In the genomic region with DNA sequence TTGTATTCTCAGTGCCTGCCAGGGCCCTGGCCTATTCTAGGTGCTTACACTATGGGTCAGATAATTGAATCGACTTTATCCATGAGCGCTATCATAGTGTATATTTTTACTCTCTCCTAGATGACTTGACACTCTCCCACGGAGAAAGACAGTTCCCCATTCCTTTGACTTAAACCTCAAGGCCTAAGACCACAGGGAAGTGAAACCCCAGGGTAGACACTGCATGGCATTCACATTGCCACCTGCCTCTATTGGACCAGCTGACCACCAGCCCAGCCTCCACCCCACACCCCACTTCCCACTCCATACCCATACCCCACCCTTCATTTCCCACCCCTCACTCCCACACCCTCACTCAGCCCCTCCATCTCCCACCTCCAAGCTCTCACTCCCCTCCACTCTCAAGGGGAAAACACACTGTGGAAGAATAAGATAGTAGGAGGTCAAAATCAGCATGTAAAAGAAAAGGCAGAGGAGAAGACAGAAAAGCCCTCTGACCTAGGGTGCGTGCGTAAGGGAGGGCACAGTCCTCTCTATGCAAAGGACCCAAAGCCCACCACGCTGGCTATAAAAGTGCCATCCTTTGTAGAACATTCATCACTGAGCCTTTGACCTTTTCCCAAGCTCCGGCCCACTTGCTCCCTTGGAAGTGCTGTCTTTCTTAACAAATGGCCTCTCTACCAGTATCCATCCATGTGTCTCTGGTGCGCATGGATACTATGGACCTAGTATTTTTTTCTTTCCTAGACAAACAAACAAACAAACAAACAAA, we compare ENCODE assay signal across 18 mouse cellular contexts.
DNase-seq lines count a peak whose midpoint lies in the region; ATAC-seq and TF ChIP-seq lines count a peak whose summit lies in the region.
"Had no signal": no experiment of that assay in that cellular context is flagged by ENCODE, and none has a peak within 500 bp of the region (broad histone marks: within the 10 kb centered on the region; RNA-seq: fewer than 3 reads in every experiment).

No protein-coding gene starts in this region.

- H3K27me3 ChIP-seq in liver, adult 2 months (ENCODE audit: control insufficient read depth, insufficient read depth, low read length), result no peaks in the 10 kb centered on the region
- no peaks in the 10 kb centered on the region for H3K27me3 ChIP-seq in liver, postnatal 0 days (ENCODE audit: insufficient read depth, low read length)
- H3K27me3 ChIP-seq in neural tube, embryonic 12.5 days (replicated peaks), result no peaks in the 10 kb centered on the region
- H3K27me3 ChIP-seq: forebrain, embryonic 12.5 days; heart, embryonic 13.5 days; intestine, embryonic 15.5 days; kidney, embryonic 15.5 days; liver, embryonic 15.5 days; midbrain, embryonic 12.5 days had no signal

- no peak for TF ChIP-seq POLR2A in liver, adult 2 months (IDR thresholded peaks at IDR 0.05; ENCODE audit: extremely low read depth, insufficient read depth, low read length)

- H3K79me2 ChIP-seq in liver, adult 2 months (ENCODE audit: control insufficient read depth, insufficient read depth, low read length), result no peaks in the 10 kb centered on the region

- H3K27ac ChIP-seq in liver, adult 2 months (replicated peaks; ENCODE audit: insufficient read depth, low read depth, low read length), result no peak overlapping the region
- H3K27ac ChIP-seq in liver, postnatal 0 days (ENCODE audit: low read depth), result no peak overlapping the region
- no peak overlapping the region for H3K27ac ChIP-seq in neural tube, embryonic 12.5 days
- H3K27ac ChIP-seq: forebrain, embryonic 12.5 days; heart, embryonic 13.5 days; intestine, embryonic 15.5 days; kidney, embryonic 15.5 days; liver, embryonic 15.5 days; midbrain, embryonic 12.5 days had no signal

- no peak overlapping the region for H3K9ac ChIP-seq in liver, adult 2 months (ENCODE audit: low read depth, low read length)
- no peak overlapping the region for H3K9ac ChIP-seq in liver, postnatal 0 days (replicated peaks)
- H3K9ac ChIP-seq in neural tube, embryonic 12.5 days, result no peak overlapping the region
- H3K9ac ChIP-seq: forebrain, embryonic 12.5 days; heart, embryonic 13.5 days; intestine, embryonic 15.5 days; kidney, embryonic 15.5 days; liver, embryonic 15.5 days; midbrain, embryonic 12.5 days had no signal

- whole genome bisulfite sequencing in liver, adult 2 months, result 94% methylated on average over 8 of the region's 8 CpGs
- WGBS in liver, postnatal 0 days (ENCODE audit: insufficient replicate concordance), result 74% methylated on average over 8 of the region's 8 CpGs
- 44% methylated on average over 8 of the region's 8 CpGs for WGBS in neural tube, embryonic 12.5 days

- intact Hi-C loops in left cerebral cortex, postnatal 10 days (cut with DNase I), result no loop called here

- H3K36me3 ChIP-seq in liver, adult 2 months (ENCODE audit: control insufficient read depth, insufficient read depth, low read length), result no peaks in the 10 kb centered on the region
- H3K36me3 ChIP-seq in liver, postnatal 0 days (replicated peaks; ENCODE audit: insufficient read depth, low read length), result no peaks in the 10 kb centered on the region
- H3K36me3 ChIP-seq in neural tube, embryonic 12.5 days, result no peaks in the 10 kb centered on the region
- H3K36me3 ChIP-seq: forebrain, embryonic 12.5 days; heart, embryonic 13.5 days; intestine, embryonic 15.5 days; kidney, embryonic 15.5 days; liver, embryonic 15.5 days; midbrain, embryonic 12.5 days had no signal

- no peak overlapping the region for H3K4me2 ChIP-seq in liver, postnatal 0 days (ENCODE audit: low read depth, low read length)
- H3K4me2 ChIP-seq in neural tube, embryonic 12.5 days (replicated peaks), result no peak overlapping the region
- H3K4me2 ChIP-seq: forebrain, embryonic 12.5 days; heart, embryonic 13.5 days; intestine, embryonic 15.5 days; kidney, embryonic 15.5 days; liver, embryonic 15.5 days; midbrain, embryonic 12.5 days had no signal

- peak; percentile 5 for DNase-seq in liver, adult 2 months (ENCODE audit: extremely low read depth, low read depth, low spot score)
- DNase-seq in liver, postnatal 0 days, result no peak
- DNase-seq in c-Kit-positive CD71-negative TER-119-negative erythroid progenitor cells, embryonic 14.5 days (ENCODE audit: low read depth), result peak; percentile 12
- peak; percentile 17 for DNase-seq in embryo, embryonic 9.5 days (ENCODE audit: extremely low spot score)
- no peak for DNase-seq in left cerebral cortex, postnatal 10 days (ENCODE audit: extremely low spot score in 1 of 2, low spot score in 2 of 2)
- no peak for DNase-seq in layer of hippocampus, adult 8-10 months (ENCODE audit: low spot score in 2 of 2)
- DNase-seq: adrenal gland, postnatal 25 days; gastrocnemius, postnatal 14 days; heart, postnatal 36 days; lung, postnatal 14 days had no signal

- TF ChIP-seq EP300 in liver, postnatal 0 days (IDR thresholded peaks at IDR 0.05; ENCODE audit: low read depth), result no peak

- no peaks in the 10 kb centered on the region for H3K4me1 ChIP-seq in liver, adult 2 months (ENCODE audit: control insufficient read depth, insufficient read depth, low read length)
- peaks cover 9% of the 10 kb centered on the region for H3K4me1 ChIP-seq in liver, postnatal 0 days (ENCODE audit: insufficient read depth)
- peaks cover 28% of the 10 kb centered on the region for H3K4me1 ChIP-seq in neural tube, embryonic 12.5 days
- H3K4me1 ChIP-seq: intestine, embryonic 15.5 days; liver, embryonic 15.5 days had no signal

- no peak for TF ChIP-seq CTCF in liver, adult 2 months (IDR thresholded peaks at IDR 0.05; ENCODE audit: low read depth, low read length)
- no peak for TF ChIP-seq CTCF in liver, postnatal 0 days (IDR thresholded peaks at IDR 0.05; ENCODE audit: low read depth)

- no peak for ATAC-seq in liver, postnatal 0 days
- ATAC-seq in neural tube, embryonic 12.5 days (ENCODE audit: low FRiP score, low read depth), result peak; percentile 57
- ATAC-seq: intestine, embryonic 15.5 days had no signal

- H3K9me3 ChIP-seq in liver, postnatal 0 days (ENCODE audit: low read length), result no peaks in the 10 kb centered on the region
- H3K9me3 ChIP-seq in neural tube, embryonic 12.5 days, result no peaks in the 10 kb centered on the region
- H3K9me3 ChIP-seq: forebrain, embryonic 12.5 days; heart, embryonic 13.5 days; intestine, embryonic 15.5 days; kidney, embryonic 15.5 days; liver, embryonic 15.5 days; midbrain, embryonic 12.5 days had no signal

- H3K4me3 ChIP-seq in liver, adult 2 months (ENCODE audit: insufficient read depth, low read depth, low read length), result no peak overlapping the region
- no peak overlapping the region for H3K4me3 ChIP-seq in liver, postnatal 0 days (ENCODE audit: low read depth, low read length)
- no peak overlapping the region for H3K4me3 ChIP-seq in neural tube, embryonic 12.5 days
- H3K4me3 ChIP-seq: forebrain, embryonic 12.5 days; heart, embryonic 13.5 days; intestine, embryonic 15.5 days; kidney, embryonic 15.5 days; liver, embryonic 15.5 days; midbrain, embryonic 12.5 days; myocyte had no signal

Comparison
In these comparisons a context has a peak if more than half of its experiments do, and no peak if none do; other contexts are left out.
1. DNase-seq: peak in liver, adult 2 months (single experiment), c-Kit-positive CD71-negative TER-119-negative erythroid progenitor cells, embryonic 14.5 days (single experiment) and embryo, embryonic 9.5 days (single experiment); none in liver, postnatal 0 days (single experiment), left cerebral cortex, postnatal 10 days (0 of 2) and layer of hippocampus, adult 8-10 months (0 of 2).